Comparison of ENCODE assay signal across 15 mouse cellular contexts in the genomic region with DNA sequence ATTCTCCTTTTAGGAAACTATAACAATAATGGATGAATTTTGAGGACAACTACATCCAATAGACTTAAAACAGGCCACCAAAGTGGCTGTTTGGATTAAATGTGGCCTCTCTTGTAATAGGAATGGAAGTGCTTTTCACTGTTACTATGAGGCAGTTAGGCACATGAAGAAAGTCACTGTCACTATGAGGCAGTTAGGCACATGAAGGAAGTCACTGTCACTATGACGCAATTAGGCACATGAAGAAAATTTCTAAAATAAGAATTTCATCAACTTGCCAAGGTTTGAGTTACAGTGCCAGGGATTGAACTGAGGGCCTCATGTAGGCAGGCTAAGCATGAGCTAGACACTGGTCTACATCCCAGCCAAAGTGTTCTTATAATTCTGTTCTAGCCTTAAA. TPM values are rescaled to one million over a fixed set of nuclear protein-coding genes. Genes with fewer than 3 reads are reported as not detected.
A peak's percentile ranks its signal among the peaks of the same experiment; 100 is the strongest.
DNase-seq lines count a peak whose midpoint lies in the region; ATAC-seq lines count a peak whose summit lies in the region.
"Had no signal": no experiment of that assay in that cellular context is flagged by ENCODE, and none has a peak within 500 bp of the region (broad histone marks: within the 10 kb centered on the region; RNA-seq: fewer than 3 reads in every experiment).

No protein-coding gene starts in this region.

- DNase-seq in 416B (ENCODE audit: low read depth) (peak; percentile 48), adipocyte (ENCODE audit: low spot score) (peak; percentile 43)
- DNase-seq in left cerebral cortex, adult 11 months (ENCODE audit: low spot score): no peak
- no peak for DNase-seq in spleen, adult 12 weeks (ENCODE audit: low spot score)
- DNase-seq: adrenal gland, postnatal 14 days; cerebellum, adult 2 months; cerebellum, postnatal 10 days; gastrocnemius, postnatal 36 days; heart, adult 18-20 months; heart, postnatal 10 days; heart, postnatal 4 days had no signal

- ATAC-seq in granulocyte monocyte progenitor cell, adult 5-6 weeks (replicated peaks; ENCODE audit: poor library complexity, severe bottlenecking): peak; percentile 86
- ATAC-seq in neutrophil, adult 5-6 weeks (ENCODE audit: extremely low read depth, insufficient number of reproducible peaks, low FRiP score, poor library complexity, severe bottlenecking): peak; percentile 44; the same call in 1 of the 2 replicates
- ATAC-seq: forebrain, embryonic 15.5 days; hindbrain, embryonic 16.5 days had no signal

RNA-seq across cellular contexts. Expression of gene Mcee, which starts 8.3 kb away (rescaled TPM):
- 66.0 and 90.0 TPM in 2 replicates for total RNA-seq in granulocyte monocyte progenitor cell, adult 5-6 weeks (2014; fragmentation: Nextera tagmentation)
- total RNA-seq in granulocyte monocyte progenitor cell, adult 5-6 weeks (2017): 123 and 124 TPM in 2 replicates
- 21.2 and 33.6 TPM in 2 replicates for total RNA-seq in neutrophil, adult 5-6 weeks (2017)

RNA-seq across cellular contexts. Expression of gene Mphosph10, which starts 8.7 kb away (rescaled TPM):
- 78.0 and 81.1 TPM in 2 replicates for total RNA-seq in granulocyte monocyte progenitor cell, adult 5-6 weeks (2014; fragmentation: Nextera tagmentation)
- total RNA-seq in granulocyte monocyte progenitor cell, adult 5-6 weeks (2017): 153 and 161 TPM in 2 replicates
- 44.3 and 51.1 TPM in 2 replicates for total RNA-seq in neutrophil, adult 5-6 weeks (2017)

RNA-seq across cellular contexts. Expression of gene Fan1, which starts 26.8 kb away (rescaled TPM):
- total RNA-seq in granulocyte monocyte progenitor cell, adult 5-6 weeks (2014; fragmentation: Nextera tagmentation): 0.75 and 1.4 TPM in 2 replicates
- 4.5 and 6.0 TPM in 2 replicates for total RNA-seq in granulocyte monocyte progenitor cell, adult 5-6 weeks (2017)
- 6.3 and 6.4 TPM in 2 replicates for total RNA-seq in neutrophil, adult 5-6 weeks (2017)

Comparison
In these comparisons a context has a peak if more than half of its experiments do, and no peak if none do; other contexts are left out.
1. DNase-seq: peak in 416B (single experiment) and adipocyte (single experiment); none in left cerebral cortex, adult 11 months (single experiment) and spleen, adult 12 weeks (single experiment).